Mouse (Mus musculus) neural tube, embryonic 15.5 days (tissue): ENCODE results near the gene Gpsm1. TPM values are rescaled to one million over a fixed set of nuclear protein-coding genes. Genes with fewer than 3 reads are reported as not detected.
A peak's percentile ranks its signal among the peaks of the same experiment; 100 is the strongest.

Experiments
- ATAC-seq: fragments of 200-750 bp; cut with Nextera tagmentation; 2 replicates; pipeline ENCODE4 v1.8.0; 2017; ENCODE audit warnings: mild to moderate bottlenecking, moderate TSS enrichment, moderate library complexity; ENCODE audit not compliant: low FRiP score
- H3K27ac ChIP-seq: fragments of 300-500 bp; sonication (generic); replicated peaks from 2 replicates; pipeline ENCODE4 v1.5.1; 2015; ENCODE audit warnings: mild to moderate bottlenecking, inconsistent platforms
- H3K27me3 ChIP-seq: fragments of 300-500 bp; sonication (generic); replicated peaks from 2 replicates; pipeline ENCODE4 v1.6.1; 2015; ENCODE audit warnings: inconsistent platforms
- H3K36me3 ChIP-seq: fragments of 300-500 bp; sonication (generic); 2 replicates; pipeline ENCODE4 v1.6.1; 2015; ENCODE audit warnings: inconsistent platforms
- H3K4me1 ChIP-seq: fragments of 300-500 bp; sonication (generic); 2 replicates; pipeline ENCODE4 v1.6.1; 2015; ENCODE audit warnings: inconsistent platforms
- H3K4me2 ChIP-seq: fragments of 300-500 bp; sonication (generic); 2 replicates; pipeline ENCODE4 v1.6.1; 2015; ENCODE audit warnings: inconsistent platforms, mild to moderate bottlenecking, moderate library complexity
- H3K4me3 ChIP-seq: fragments of 300-500 bp; sonication (generic); replicated peaks from 2 replicates; pipeline ENCODE4 v1.5.1; 2015; ENCODE audit warnings: mild to moderate bottlenecking, inconsistent platforms
- H3K9ac ChIP-seq: fragments of 300-500 bp; sonication (generic); replicated peaks from 2 replicates; pipeline ENCODE4 v1.6.1; 2015; ENCODE audit warnings: mild to moderate bottlenecking, inconsistent platforms
- H3K9me3 ChIP-seq: fragments of 300-500 bp; sonication (generic); replicated peaks from 2 replicates; pipeline ENCODE4 v1.6.1; 2016; ENCODE audit warnings: inconsistent platforms
- WGBS: fragments of 180-500 bp; shearing (Covaris S2); methylation state at CpG from one replicate; pipeline ENCODE4 v1.1.7; 2015; ENCODE audit warnings: mixed read lengths; 5-methylcytosine and 5-hydroxymethylcytosine counted together
- polyA plus RNA-seq: library from polyadenylated mRNA; unstranded; fragments of >200 nt; fragmentation: Nextera tagmentation; extraction: Ambion mirVana; gene quantifications from 2 replicates; pipeline ENCODE4 v1.2.1, GENCODE M21; 2015

Gpsm1 gene
- polyA plus RNA-seq, 1 experiment from 2014 or later, result 158 TPM

GRCm38 (mm10) chr2:26388682-26389153 lies 73.4 kb downstream of the Gpsm1 start:
- H3K9me3 ChIP-seq, result no peaks in the 10 kb centered on the region
- peaks cover 74% of the 10 kb centered on the region for H3K36me3 ChIP-seq
- peaks cover 34% of the 10 kb centered on the region for H3K4me1 ChIP-seq
- H3K4me3 ChIP-seq, result peak overlapping the region; percentile 74
- under 1% methylated on average over 38 of the region's 45 CpGs for WGBS
- peak; percentile 64 for ATAC-seq
- no peaks in the 10 kb centered on the region for H3K27me3 ChIP-seq
- H3K4me2 ChIP-seq, result peak overlapping the region; percentile 97
- H3K27ac ChIP-seq, result peak overlapping the region; percentile 76
- H3K9ac ChIP-seq, result peak overlapping the region; percentile 84

- peak; percentile 92 for ATAC-seq
- Histone ChIP-seq H3K9ac (peak within 1 kb of the TSS; percentile 84), H3K4me3 (peak within 1 kb of the TSS; percentile 74), H3K36me3 (peaks cover 74% of the 10 kb centered on the region), H3K27me3 (no peaks in the 10 kb centered on the region), H3K4me1 (peaks cover 34% of the 10 kb centered on the region), H3K27ac (peak within 1 kb of the TSS; percentile 76), H3K9me3 (no peaks in the 10 kb centered on the region), H3K4me2 (peak within 1 kb of the TSS; percentile 97)
- under 1% methylated on average over 60 of the region's 60 CpGs for WGBS
Measured at GRCm38 (mm10) chr2:26389154-26389690, 73.9 kb downstream of the Gpsm1 start, which contains the start of the genes Entr1 and Pmpca. Gene Entr1, minus strand, starts transcription at chr2:26389316. Gene Pmpca, plus strand, starts transcription at chr2:26389339.

GRCm38 (mm10) chr2:26390954-26391353 lies 75.6 kb downstream of the Gpsm1 start:
- H3K27ac ChIP-seq, result no peak overlapping the region
- H3K4me2 ChIP-seq, result 0 out of 2 replicates have a peak overlapping the region, but pooled peaks have one; percentile 22
- no peaks in the 10 kb centered on the region for H3K9me3 ChIP-seq
- 93% methylated on average over 3 of the region's 3 CpGs for WGBS
- H3K4me1 ChIP-seq, result peaks cover 34% of the 10 kb centered on the region
- H3K9ac ChIP-seq, result no peak overlapping the region
- H3K4me3 ChIP-seq, result no peak overlapping the region
- H3K27me3 ChIP-seq, result no peaks in the 10 kb centered on the region
- peaks cover 74% of the 10 kb centered on the region for H3K36me3 ChIP-seq
- no peak for ATAC-seq

GRCm38 (mm10) chr2:26391617-26392016 lies 76.3 kb downstream of the Gpsm1 start:
- Histone ChIP-seq H3K4me1 (peaks cover 32% of the 10 kb centered on the region), H3K27me3 (no peaks in the 10 kb centered on the region), H3K9ac (no peak overlapping the region), H3K4me3 (no peak overlapping the region), H3K36me3 (peaks cover 74% of the 10 kb centered on the region), H3K9me3 (no peaks in the 10 kb centered on the region), H3K27ac (no peak overlapping the region), H3K4me2 (no peak overlapping the region)
- no peak for ATAC-seq
- WGBS, result 95% methylated on average over 6 of the region's 6 CpGs

Other genes starting within 250 kb of the Gpsm1 start
- 22.9 and 23.6 TPM in 2 replicates for gene Nacc2, start 192.3 kb upstream of the Gpsm1 start, polyA plus RNA-seq
- gene Lhx3, start 107.2 kb upstream of the Gpsm1 start, polyA plus RNA-seq, result 6.9 and 8.5 TPM in 2 replicates
- 14.7 and 18.2 TPM in 2 replicates for gene Qsox2, start 78.0 kb upstream of the Gpsm1 start, polyA plus RNA-seq
- 0.03 and 0.11 TPM in 2 replicates for gene Ccdc187, start 21.0 kb upstream of the Gpsm1 start, polyA plus RNA-seq
- 29.8 and 33.4 TPM in 2 replicates for gene Dnlz, start 36.6 kb downstream of the Gpsm1 start, polyA plus RNA-seq
- 2.1 and 2.5 TPM in 2 replicates for gene Card9, start 45.4 kb downstream of the Gpsm1 start, polyA plus RNA-seq
- 30.4 and 33.6 TPM in 2 replicates for gene Snapc4, start 65.1 kb downstream of the Gpsm1 start, polyA plus RNA-seq
- 153 and 160 TPM in 2 replicates for gene Entr1, start 73.8 kb downstream of the Gpsm1 start, polyA plus RNA-seq
- 94.7 and 95.3 TPM in 2 replicates for gene Pmpca, start 73.8 kb downstream of the Gpsm1 start, polyA plus RNA-seq
- 23.4 and 23.9 TPM in 2 replicates for gene Inpp5e, start 93.7 kb downstream of the Gpsm1 start, polyA plus RNA-seq
- 16.7 and 17.2 TPM in 2 replicates for gene Sec16a, start 129.7 kb downstream of the Gpsm1 start, polyA plus RNA-seq
- gene Notch1, start 201.1 kb downstream of the Gpsm1 start, polyA plus RNA-seq, result 11.7 and 22.6 TPM in 2 replicates